Mouse (Mus musculus) stomach, postnatal 0 days (tissue): ENCODE results near the gene Cd2.

Experiments used
- CTCF ChIP-seq: IDR thresholded peaks from 2 replicates; pipeline ENCODE4 v1.5.1; 2016; ENCODE audit warnings: antibody characterized with exemption, low read depth, mild to moderate bottlenecking, moderate library complexity
- EP300 ChIP-seq: optimal IDR thresholded peaks from 2 replicates; pipeline ENCODE3; 2016; ENCODE audit warnings: antibody characterized with exemption

DNA sequence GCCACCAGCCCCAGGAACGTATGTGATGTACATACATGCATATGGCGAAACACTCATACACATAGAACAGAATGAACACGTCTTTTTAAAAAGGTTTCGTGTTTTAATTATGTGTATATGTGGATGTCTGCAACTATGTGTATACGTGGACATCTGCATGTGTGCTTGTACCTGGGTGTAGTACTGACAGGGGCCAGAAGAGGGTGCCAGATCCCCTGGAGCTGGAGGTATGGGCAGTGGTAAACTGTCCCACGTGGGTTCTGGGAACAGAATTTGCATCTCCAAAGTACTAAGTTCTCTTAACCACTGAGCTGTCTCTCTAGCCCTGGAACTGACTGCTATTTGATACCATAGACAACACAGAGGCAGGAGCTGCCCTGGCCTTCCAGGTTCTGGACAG is 30.4 kb upstream of the Cd2 start:
- TF ChIP-seq EP300: no peak
- peak; percentile 76 for TF ChIP-seq CTCF
